ENCODE assay signal across 8 mouse cellular contexts in the genomic region with DNA sequence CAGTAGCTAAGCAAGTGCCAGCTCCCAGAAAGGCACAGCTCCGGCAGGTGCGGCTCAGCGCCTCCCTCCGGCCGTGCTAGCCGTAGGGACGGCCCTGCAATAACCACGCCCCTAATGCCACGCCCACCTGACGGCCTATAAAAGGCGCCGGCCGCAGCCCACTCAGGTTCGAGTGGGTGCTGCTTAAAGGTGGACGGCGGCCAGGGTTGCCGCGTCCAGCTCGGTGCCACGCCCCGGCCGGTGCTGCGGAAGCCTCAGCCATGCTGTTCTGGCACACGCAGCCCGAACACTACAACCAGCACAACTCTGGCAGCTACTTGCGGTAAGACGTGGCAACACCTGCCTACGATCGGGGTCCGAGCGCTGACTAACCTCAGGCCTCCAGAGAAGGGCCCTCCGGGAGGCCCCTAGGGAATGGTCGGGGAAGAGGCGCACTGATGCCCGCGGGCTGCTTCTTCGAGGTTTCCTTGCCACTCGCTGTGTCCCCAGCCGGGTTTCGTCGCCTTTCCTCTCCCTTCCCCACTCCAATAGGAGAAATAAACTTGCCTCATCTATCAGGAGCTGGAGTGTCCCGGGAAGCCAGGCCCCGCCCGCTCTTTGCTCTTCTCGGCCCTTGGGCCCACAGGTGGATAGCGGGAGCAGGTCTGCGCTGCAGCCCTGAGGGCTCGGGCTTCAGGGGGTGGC. TPM values are rescaled to one million over a fixed set of nuclear protein-coding genes. Genes with fewer than 3 reads are reported as not detected.
DNase-seq lines count a peak whose midpoint lies in the region; ATAC-seq and TF ChIP-seq lines count a peak whose summit lies in the region.

Tfcp2l1 (plus strand) TSS at position 165 of the 684 bp plus-strand sequence.

- ATAC-seq in heart, embryonic 15.5 days (replicated peaks; ENCODE audit: insufficient number of reproducible peaks, insufficient read depth, low FRiP score, low read depth) = peak; percentile 86

- 0 out of 2 replicates have a peak, but pooled peaks cover 3% of the 10 kb centered on the region for H3K27me3 ChIP-seq in E14TG2a.4 (ENCODE audit: insufficient read depth, low read length)
- H3K27me3 ChIP-seq in forebrain, embryonic 10.5 days (ENCODE audit: poor library complexity, severe bottlenecking) = peaks cover 65% of the 10 kb centered on the region
- peaks cover 16% of the 10 kb centered on the region; the same call in 1 of the 2 replicates for H3K27me3 ChIP-seq in heart, embryonic 15.5 days

- WGBS in forebrain, embryonic 10.5 days = under 1% methylated on average over 48 of the region's 48 CpGs
- under 1% methylated on average over 48 of the region's 48 CpGs for WGBS in heart, embryonic 15.5 days

- no peak within 1 kb of the TSS for H3K27ac ChIP-seq in forebrain, embryonic 10.5 days
- peak within 1 kb of the TSS; percentile 12; the same call in 1 of the 2 replicates for H3K27ac ChIP-seq in heart, embryonic 15.5 days

- DNase-seq in c-Kit-positive CD71-positive TER-119-positive erythroid progenitor cells, embryonic 14.5 days (ENCODE audit: low spot score) = peak; percentile 42
- DNase-seq in forebrain, embryonic 10.5 days (ENCODE audit: extremely low spot score, low spot score) = peak; percentile 72
- DNase-seq in kidney, postnatal 14 days = peak; percentile 93
- DNase-seq in lung, postnatal 10 days = peak; percentile 85
- DNase-seq in retina, adult 2 months (ENCODE audit: low read depth, low spot score) = peak; percentile 8
- peak; percentile 83 for DNase-seq in urinary bladder, adult 2 months (ENCODE audit: low spot score)

- H3K9me3 ChIP-seq in E14TG2a.4 (ENCODE audit: low read length) = no peaks in the 10 kb centered on the region
- no peaks in the 10 kb centered on the region for H3K9me3 ChIP-seq in forebrain, embryonic 10.5 days
- no peaks in the 10 kb centered on the region for H3K9me3 ChIP-seq in heart, embryonic 15.5 days (replicated peaks)

- peak within 1 kb of the TSS; percentile 97 for H3K4me3 ChIP-seq in E14TG2a.4 (replicated peaks; ENCODE audit: low read length)
- H3K4me3 ChIP-seq in forebrain, embryonic 10.5 days = peak within 1 kb of the TSS; percentile 63
- peak within 1 kb of the TSS; percentile 66 for H3K4me3 ChIP-seq in heart, embryonic 15.5 days

- H3K9ac ChIP-seq in heart, embryonic 15.5 days = peak within 1 kb of the TSS; percentile 61

- peak within 1 kb of the TSS; percentile 98 for H3K4me2 ChIP-seq in heart, embryonic 15.5 days

- H3K4me1 ChIP-seq in E14TG2a.4 (replicated peaks; ENCODE audit: low read depth, low read length) = peaks cover 84% of the 10 kb centered on the region
- H3K4me1 ChIP-seq in forebrain, embryonic 10.5 days = peaks cover 23% of the 10 kb centered on the region
- peaks cover 13% of the 10 kb centered on the region for H3K4me1 ChIP-seq in heart, embryonic 15.5 days (replicated peaks)

- peaks cover 31% of the 10 kb centered on the region for H3K36me3 ChIP-seq in E14TG2a.4 (ENCODE audit: insufficient read depth, low read length)
- no peaks in the 10 kb centered on the region for H3K36me3 ChIP-seq in forebrain, embryonic 10.5 days (replicated peaks)
- H3K36me3 ChIP-seq in heart, embryonic 15.5 days = no peaks in the 10 kb centered on the region

- no peak for TF ChIP-seq CTCF in E14TG2a.4 (conservative IDR thresholded peaks at IDR 0.05; ENCODE audit: low read length)

RNA-seq across cellular contexts. Expression of gene Tfcp2l1, which starts in this region (rescaled TPM):
- 0.06 and 0.25 TPM in 2 replicates for polyA plus RNA-seq in forebrain, embryonic 10.5 days (2016; fragmentation: Nextera tagmentation; extraction: Ambion mirVana)
- polyA plus RNA-seq in heart, embryonic 15.5 days (2015; fragmentation: Nextera tagmentation; extraction: Ambion mirVana) = 0.48 and 0.89 TPM in 2 replicates
- 5.0 and 6.2 TPM in 2 replicates for polyA plus RNA-seq in urinary bladder, adult 2 months (2012; rRNA removed)

Comparison
In these comparisons a context has a peak if more than half of its experiments do, and no peak if none do; other contexts are left out.
1. Peak in DNase-seq and H3K4me3 ChIP-seq in forebrain, embryonic 10.5 days; RNA of the gene not detected or under 1 TPM.
2. Peak in ATAC-seq, H3K4me3 ChIP-seq, H3K27ac ChIP-seq, H3K9ac ChIP-seq and H3K4me2 ChIP-seq in heart, embryonic 15.5 days; RNA of the gene not detected or under 1 TPM.
3. DNase-seq: peak in every context shown above with its lines; median percentile 93 in kidney, postnatal 14 days; 85 in lung, postnatal 10 days; 83 in urinary bladder, adult 2 months; 72 in forebrain, embryonic 10.5 days; 42 in c-Kit-positive CD71-positive TER-119-positive erythroid progenitor cells, embryonic 14.5 days; 8 in retina, adult 2 months.